Mouse (Mus musculus): ENCODE data around the gene Akap13.
"Not testable (repeated sequence)": the region's sequence is repeated elsewhere in the genome, so short reads cannot be mapped to it uniquely, and the experiment has no call there.

Akap13 gene

DNA sequence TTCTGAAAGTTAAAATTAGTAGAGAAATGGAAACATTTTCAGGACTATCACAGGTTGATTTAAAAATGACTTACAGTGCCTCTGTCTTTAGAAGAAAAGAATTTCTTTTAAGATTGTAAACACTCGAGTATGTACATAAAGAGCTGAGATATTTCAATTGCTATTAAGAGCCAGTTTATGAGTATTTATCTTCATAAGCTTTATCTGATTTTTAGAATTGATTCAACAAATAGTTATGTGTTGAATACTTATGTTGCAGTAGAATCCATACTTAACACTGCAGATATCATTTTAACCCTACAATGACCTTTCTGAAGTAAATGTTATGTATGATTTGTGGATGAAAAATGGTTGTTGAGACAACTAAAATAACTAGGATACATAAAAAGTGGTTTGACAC lies 136.6 kb downstream of the Akap13 start:
- DNase-seq (ENCODE audit: low read depth in 2 of 2, low spot score in 2 of 2): no peak

DNA sequence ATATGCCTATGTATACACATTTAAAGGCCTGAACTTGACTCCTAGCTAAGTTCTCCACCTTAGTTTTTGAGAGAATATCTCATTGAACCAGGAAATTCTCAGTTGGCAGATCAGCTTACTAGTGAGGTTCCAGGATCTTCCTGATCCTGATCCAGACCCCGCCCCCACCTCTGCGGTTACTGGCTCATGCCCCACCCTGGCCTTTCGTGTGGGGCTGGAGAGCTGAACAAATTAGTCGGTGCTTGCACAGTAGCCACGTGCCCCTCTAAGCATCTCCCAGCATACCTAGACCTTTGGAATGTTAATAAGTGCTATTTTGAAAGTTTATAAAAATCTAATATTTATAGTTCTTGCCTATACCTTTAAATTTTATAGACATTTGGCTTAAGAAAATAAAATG lies 139.5 kb downstream of the Akap13 start:
- DNase-seq (ENCODE audit: low read depth in 2 of 2, low spot score in 2 of 2): no peak

DNA sequence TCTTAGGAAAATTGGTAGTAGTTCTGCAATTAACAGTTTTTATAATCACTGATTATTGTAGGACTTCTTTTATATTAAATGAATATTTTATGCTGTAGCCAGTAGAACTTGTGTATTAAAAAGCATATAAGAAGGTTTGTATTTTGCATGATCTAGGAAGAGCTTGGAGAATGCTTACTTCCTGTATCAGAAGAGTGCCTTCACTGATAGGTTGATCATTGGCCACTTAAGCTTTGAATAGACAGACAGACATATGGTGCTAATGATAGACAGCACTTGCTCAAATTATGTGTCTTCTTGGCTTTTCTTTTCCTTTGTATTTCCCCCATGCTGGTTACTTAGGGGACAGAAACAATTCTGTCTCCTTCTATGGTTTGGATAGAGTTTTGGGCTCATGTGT lies 139.9 kb downstream of the Akap13 start:
- DNase-seq (ENCODE audit: low read depth in 2 of 2, low spot score in 2 of 2): no peak

DNA sequence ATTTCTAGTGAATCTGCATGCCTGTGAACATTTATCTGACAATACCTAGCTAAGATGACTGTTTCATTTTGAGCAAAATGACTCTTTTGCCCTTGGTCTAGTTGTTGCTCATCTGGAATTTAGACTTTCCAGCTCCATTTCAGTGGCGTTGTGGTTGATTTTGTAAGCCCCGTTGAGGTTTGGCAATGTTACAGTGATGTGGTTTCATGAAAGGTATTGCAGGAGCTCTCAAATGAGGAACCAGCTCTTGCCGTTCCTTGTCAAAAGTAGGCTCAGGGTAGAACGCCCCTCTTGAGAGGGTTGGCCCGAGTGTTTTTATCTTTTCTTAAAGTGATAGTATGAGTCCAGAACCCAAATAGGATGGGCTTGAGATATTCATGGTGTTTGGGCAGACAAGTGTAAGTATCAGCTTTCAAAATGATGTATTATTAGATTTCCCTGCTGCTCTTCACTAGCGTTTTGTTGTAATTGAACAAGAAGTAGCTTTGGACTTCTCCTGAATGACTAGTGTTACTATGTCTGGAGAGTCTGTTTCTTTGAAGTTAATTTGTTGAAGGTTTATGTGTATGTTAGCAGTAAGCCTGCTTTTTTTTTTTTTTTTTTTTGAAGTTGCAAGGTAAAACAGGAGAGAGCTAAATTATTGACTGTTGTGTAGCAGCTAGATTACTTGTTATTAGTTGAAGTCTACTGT lies 140.9 kb downstream of the Akap13 start:
- peak; percentile 66 to 78 for DNase-seq (ENCODE audit: low read depth in 2 of 2, low spot score in 2 of 2)

DNA sequence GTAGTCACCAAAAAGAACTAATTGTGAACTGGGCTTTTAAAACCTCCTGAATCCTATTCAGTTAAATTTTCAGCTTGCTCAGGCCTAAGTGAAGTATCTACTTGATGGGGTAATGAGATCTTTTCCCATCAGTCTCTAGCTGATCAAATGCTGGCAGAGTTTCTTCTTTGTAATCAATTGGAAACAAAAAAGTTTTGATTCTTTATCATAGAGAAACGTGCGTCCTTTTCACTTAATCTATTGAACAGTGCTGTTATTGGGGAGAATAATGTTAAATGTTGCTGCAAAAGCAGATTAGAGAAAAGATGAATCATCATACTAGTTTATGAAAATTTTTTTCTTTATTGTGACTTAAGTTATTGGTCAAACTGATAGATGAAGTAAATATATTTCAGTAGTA lies 142.5 kb downstream of the Akap13 start:
- DNase-seq (ENCODE audit: low read depth in 2 of 2, low spot score in 2 of 2): no peak

DNA sequence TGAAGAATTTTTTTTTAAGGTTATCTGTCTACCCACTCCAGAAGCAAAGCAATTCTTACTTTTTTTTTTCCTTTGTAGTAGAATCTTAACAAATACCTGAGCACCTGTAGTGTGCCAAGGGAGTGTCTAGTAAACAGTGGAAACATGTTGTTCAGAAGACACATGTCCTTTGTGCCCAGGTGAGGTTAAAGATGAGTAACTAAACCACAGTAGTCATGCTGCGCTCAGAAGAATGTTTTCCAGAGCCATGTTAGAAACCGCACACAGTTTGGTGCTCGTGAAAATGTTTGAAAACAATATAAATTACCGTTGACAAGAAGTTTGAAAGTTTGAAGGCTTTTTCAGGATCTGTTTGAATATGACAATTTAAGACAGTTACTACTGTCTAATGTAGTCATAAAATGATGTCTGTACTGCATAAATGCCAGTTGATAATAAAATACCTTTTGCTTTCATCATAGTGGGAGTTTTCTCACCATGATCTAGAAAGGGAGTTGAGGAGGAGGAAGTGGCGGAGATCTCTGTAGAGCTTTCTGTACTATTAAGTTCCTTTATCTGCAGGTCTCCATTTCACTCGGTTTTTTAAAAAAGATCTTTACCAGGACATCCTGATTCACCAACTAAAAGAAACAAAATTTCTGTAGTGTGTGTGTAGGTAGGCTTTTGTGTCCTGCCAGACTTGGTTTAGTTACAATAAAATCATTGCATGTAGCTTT lies 145.2 kb downstream of the Akap13 start:
- DNase-seq (ENCODE audit: low read depth in 2 of 2, low spot score in 2 of 2): peak; percentile 54 to 62

DNA sequence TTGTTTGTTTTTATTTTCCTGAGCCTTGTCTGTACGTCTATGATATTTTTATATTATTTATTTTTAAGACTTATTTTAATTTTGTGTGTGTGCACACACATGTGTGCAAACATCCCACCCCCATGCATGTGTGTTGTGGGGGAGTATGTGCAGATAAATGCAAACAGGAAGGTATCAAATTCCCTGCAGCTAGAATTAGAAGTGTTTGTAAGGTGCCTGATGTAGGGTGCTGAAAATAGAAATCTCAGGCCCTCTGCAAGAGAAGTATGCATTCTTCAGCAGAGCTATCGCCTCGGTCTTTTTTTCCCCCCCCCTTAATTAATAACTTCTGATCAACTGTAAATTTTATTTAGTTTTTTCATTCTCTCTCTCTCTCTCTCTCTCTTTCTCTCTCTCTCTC lies 151.9 kb downstream of the Akap13 start:
- no peak for DNase-seq (ENCODE audit: low read depth in 2 of 2, low spot score in 2 of 2)

DNA sequence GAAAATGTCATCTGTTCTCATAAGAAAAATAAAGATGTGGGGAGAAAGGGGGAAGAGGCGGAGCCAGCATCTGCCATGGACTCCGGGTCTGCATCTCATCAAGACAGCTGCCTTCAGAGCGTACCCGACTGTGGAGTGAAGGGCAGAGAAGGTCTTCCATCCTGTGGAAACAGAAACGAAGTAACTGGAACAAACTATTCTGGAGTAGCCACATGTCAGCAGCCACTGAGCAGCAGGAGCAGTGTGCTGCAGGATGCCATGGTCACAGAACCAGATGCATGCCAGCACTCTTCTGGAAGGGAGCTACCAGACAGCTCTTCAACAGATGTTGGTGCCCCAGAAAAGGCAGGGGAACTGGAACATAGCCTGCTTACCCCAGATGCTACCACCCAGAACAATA lies 153.4 kb downstream of the Akap13 start:
- DNase-seq (ENCODE audit: low read depth in 2 of 2, low spot score in 2 of 2): no peak

DNA sequence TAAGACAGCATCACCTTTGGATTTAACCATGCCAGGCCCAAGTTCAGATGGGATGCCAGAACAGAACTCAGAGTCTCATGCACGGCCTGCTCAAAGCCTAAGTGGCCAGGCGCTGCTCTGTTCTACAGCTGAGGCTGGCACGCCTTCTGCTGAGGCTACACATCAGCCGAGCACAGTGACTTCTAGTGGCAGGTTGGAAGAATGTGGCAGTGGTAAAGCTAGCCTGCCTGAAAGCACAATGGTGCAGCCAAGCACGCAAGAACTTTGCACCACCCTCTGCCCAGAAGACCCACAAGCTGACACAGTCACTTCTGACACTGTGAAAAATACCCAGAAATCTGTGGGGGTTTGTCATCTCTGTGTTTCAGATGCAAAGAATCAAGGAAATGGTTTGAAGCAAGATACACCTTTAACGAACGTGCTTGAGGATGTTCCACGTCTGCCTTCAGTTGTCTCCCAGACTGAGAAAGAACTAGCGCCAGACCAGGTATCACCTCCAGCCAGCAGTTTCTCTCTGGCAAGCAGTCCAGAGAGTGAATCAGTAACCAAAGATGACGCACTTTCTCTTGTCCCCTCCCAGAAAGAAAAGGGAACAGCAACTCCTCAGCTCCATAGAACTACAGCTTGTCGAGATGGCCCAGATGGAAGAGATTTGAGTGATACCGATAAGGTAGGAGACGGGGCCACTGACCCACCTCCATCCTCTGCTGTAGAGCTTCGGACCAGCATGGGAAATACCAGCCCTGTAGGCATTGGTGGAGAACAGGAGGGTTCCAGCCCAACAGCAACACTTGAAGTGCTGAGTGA lies 154.3 kb downstream of the Akap13 start:
- DNase-seq (ENCODE audit: low read depth in 2 of 2, low spot score in 2 of 2): peak; percentile 71 to 77

DNA sequence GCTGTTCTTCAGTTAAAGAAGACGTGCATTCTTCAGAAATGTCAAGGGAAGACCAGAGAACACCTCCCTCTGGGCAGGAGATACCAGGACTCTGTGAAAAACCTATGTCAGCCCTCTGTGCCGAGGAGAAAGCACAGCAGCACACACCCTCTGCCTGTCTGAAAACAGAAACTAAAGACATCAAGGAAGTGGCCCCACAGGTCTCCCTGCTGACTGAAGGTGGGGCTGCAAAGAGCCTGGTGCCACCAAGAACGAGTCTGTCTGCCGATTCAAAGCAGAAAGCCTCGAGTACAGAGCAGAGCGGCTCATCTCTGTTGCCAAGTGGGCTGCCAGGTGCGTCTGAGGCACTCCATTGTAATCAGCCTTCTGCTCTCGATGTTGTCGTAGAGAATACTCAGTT lies 155.1 kb downstream of the Akap13 start:
- peak; percentile 71 to 73 for DNase-seq (ENCODE audit: low read depth in 2 of 2, low spot score in 2 of 2)

DNA sequence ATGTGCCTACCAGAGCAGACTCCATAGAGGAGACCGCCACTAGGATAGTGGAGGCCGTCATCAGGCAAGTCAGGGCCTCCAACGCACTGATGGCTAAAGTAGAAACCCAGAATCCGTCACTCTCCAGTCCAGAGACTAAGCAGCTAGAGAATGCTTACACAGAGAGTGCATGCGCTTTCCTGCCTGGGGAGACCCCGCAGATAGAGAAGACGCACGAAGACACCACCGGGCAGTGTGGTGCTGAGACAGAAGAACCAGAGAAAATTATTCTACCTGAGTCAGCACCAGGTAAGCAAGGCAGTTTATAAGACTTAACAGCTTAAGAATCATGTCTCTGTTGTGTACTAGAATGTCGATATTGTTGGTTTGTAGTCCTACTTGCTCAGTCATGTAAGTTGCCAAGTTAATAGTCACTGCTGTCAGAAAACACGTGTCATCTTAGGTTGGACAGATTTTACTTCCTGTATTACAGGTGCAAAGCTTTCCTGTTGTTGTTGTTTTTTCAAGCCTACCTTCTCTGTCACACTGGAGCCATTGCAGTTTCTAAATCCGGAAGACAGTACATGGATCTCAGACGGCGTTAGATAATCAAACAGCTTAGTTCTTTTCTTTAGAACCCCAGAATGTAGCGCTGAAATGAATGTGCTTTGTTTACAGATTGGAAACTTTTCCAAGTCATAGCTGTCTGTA lies 156.1 kb downstream of the Akap13 start:
- no peak for DNase-seq (ENCODE audit: low read depth in 2 of 2, low spot score in 2 of 2)

DNA sequence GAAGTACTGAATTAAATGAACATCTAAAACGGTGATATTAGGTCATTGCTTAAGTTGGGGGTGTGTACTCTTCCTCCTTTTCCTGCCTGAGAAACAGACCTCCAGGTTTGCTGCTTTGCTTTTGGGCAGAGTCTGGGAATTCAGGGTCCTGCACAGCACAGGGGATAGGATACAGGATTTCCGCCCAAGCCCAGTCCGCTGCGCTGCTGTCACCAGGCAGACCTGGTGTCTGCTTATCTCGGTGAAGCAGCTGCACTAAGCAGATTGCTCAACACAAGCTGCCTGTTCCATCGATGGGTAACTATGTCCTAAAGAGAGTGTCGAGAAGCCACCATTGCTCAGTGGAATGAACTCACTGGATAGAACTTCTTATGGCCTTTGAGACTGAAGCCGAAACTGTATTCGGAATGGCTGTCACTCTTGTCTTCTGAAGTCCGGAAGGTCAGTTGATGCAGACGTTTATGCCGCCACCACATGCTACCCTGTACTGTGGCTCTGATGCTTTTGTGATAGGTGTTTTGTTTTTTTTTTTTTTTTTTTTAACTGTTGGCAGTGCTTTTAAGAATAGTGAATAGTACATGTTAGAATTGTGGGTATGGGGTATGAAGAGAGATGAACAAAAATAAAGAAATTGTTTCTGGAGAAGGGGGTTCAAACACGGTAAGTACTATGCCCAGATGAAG lies 156.8 kb downstream of the Akap13 start:
- DNase-seq (ENCODE audit: low read depth in 2 of 2, low spot score in 2 of 2): no peak

DNA sequence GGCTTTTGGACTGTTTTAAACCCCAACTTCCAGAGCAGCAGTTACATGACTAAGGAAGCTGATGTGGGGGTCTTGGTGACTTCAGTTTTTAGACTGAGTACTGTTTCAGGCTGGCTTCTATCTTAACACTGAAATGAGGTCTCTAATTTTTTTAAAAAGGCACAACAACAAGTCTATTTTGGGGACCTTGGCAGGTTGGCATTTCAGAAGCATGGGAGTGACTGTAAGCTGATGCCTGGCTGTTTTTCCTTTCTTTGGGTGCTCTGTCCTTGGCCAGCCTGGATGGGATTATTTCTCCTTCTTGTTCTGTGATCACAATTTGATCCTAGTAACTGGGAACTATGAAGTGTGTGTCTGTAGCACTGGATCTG lies 157.3 kb downstream of the Akap13 start:
- DNase-seq (ENCODE audit: low read depth in 2 of 2, low spot score in 2 of 2): no peak

DNA sequence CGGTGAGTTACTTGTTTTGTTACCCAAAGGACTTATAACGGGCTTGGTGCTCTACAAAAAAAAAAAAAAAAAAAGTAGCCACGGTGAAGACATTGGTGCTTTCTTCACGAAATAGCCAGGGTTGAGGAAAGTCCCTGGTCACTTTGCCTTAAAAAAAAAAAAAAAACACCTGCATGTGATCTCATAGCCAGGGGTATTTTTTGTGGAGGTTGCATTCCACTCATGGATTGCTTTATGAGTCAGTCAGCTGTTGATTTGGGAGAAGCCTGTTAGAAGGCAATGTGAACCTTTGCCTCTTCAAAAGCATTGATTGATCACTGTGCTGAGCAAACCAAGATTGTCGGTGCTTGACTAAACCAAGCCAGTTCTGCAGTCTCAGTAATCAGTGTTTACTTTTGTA lies 157.9 kb downstream of the Akap13 start:
- no peak for DNase-seq (ENCODE audit: low read depth in 2 of 2, low spot score in 2 of 2)

DNA sequence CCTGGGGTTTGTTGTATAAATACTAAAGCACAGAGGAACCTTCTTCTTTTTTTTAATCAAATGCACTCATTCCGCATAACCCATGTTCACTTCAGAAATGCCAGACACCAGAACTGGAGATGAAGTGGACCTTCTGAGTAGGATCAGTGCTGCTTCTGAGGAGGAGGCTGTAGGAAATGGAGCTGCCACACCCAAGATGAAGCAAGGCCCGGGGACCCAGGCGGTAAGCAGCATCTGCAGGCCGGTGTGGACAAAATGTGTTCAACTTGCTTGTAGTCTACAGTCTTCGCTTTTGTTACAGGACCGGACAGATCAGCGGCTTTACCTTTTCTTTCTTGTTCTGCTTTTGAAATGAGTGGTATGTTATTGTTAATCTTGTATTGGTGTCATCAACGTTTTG lies 159.5 kb downstream of the Akap13 start:
- no peak for DNase-seq (ENCODE audit: low read depth in 2 of 2, low spot score in 2 of 2)

DNA sequence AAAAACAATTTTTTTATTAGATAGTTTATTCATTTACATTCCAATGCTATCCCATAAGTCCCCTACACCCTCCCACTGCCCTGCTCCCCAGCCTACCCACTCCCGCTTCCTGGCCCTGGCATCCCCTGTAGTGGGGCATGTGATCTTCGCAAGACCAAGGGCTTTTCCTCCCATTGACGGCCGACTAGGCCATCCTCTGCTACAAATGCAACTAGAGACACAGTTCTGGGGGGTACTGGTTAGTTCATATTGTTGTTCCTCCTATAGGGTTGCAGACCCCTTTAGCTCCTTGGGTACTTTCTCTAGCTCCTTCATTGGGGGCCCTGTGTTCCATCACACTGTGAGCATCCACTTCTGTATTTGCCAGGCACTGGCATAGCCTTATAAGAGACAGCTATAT lies 161.9 kb downstream of the Akap13 start:
- DNase-seq (ENCODE audit: low read depth in 2 of 2, low spot score in 2 of 2): not testable (repeated sequence)

DNA sequence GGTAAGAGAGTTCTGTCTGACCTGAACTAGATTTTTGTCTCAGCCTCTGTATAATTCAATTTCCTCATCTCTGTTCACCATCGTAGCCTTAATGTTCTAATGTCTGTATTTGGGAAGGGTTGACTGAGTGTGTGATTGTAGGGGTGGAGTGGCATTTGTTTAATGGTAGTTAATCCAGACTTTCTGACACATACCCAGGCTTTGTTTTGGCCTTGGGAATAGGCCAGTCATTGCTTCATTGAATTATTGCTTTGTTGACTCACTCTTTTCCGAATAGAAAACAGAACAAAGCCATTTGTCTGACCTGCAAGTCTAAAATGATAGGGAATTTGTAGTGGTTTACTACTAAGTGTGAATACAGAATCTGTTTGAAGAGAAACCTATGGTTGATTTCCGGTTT lies 163.4 kb downstream of the Akap13 start:
- DNase-seq (ENCODE audit: low read depth in 2 of 2, low spot score in 2 of 2): no peak

DNA sequence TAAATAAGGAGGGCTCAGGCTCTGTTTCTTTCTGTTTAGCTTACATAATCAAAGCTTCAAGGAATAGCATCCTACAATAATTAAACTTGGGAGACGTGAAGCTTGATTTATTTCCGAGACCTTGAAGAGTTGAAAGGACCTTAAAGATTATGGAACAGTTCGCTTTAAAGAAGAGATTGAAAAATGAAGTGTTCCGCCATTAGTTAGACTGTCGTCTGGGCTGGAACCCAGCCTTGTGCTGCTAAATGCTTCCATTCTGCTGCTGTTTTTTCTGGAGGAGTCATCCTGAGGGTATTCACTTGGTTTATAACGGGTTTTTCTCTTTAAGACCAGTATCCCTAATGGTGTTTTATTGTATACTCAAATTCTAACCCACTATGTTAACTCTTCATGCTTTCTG lies 164.5 kb downstream of the Akap13 start:
- no peak for DNase-seq (ENCODE audit: low read depth in 2 of 2, low spot score in 2 of 2)

DNA sequence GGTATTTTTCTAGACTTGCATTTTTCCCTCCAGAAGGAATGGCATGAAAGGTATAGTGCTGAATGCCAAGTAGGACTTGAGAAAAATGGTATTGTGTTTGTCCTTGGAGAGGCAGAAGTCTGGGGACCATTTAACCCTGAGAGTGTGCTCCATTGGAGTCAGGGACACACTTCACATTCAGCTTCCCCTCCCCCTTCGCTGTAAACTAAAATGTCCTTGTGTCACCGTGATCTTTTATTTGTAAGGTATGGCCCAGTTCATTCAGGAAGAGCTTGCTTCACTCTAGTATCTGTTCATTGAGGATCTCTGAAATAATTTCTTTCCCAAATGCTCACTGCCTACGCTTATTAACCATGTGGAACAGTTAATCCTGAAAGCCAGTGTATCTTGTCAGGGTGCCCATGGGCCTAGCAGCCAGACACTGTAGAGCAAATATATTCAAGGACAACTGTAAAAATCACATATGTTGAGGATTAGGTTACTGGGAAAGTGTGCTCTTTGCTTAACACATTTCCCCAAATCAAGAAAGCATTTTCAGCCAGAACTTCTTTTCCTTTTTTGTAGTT lies 165.1 kb downstream of the Akap13 start:
- no peak for DNase-seq (ENCODE audit: low read depth in 2 of 2, low spot score in 2 of 2)

DNA sequence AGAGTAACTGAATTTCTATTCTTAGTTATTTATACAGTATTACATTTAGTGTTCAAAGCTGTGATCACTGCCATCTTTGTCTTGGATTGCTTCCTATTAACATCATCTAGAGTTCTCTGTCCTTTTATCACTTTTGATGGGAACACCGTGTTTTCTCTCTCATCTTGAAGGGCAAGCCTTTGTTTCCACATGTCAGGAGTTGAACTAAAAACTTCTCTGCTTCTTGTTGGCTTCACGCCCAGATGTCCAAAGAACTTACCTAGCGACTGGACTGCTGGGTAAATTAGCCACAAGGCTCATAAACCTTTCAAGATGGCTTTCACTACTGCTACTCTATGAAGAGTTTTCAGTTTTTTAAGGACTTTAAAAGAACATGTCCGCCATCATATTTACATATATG lies 165.6 kb downstream of the Akap13 start:
- DNase-seq (ENCODE audit: low read depth in 2 of 2, low spot score in 2 of 2): no peak

DNA sequence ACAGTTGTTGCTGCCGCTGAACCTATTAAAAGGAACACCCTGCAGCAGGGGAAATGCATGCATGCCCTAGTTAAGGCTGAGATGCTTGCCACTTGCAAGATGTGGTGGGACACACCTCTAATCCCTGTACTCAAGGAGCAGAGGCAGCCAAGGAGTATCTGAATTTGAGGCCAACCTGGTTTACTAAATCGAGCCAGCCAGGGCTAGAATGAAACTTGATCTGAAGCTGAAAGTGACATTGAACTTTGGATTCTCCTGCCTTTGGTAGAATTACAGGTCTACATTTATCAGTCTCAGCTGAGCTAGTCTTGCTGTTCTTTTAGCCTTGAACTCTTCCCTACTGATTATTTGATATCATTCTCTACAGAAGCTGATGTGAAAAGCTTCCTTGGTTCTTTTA lies 172.5 kb downstream of the Akap13 start:
- no peak for DNase-seq (ENCODE audit: low read depth in 2 of 2, low spot score in 2 of 2)

Data from CD8-positive naive resting alpha-beta T cell, adult 2 months (primary cell).